Mouse (Mus musculus): ENCODE data around the gene Psors1c2. TPM values are rescaled to one million over a fixed set of nuclear protein-coding genes. Genes with fewer than 3 reads are reported as not detected.

Gene Psors1c2
- 0.28 and 0.44 TPM in 2 replicates for polyA plus RNA-seq (2015; fragmentation: Nextera tagmentation; extraction: Ambion mirVana)

DNA sequence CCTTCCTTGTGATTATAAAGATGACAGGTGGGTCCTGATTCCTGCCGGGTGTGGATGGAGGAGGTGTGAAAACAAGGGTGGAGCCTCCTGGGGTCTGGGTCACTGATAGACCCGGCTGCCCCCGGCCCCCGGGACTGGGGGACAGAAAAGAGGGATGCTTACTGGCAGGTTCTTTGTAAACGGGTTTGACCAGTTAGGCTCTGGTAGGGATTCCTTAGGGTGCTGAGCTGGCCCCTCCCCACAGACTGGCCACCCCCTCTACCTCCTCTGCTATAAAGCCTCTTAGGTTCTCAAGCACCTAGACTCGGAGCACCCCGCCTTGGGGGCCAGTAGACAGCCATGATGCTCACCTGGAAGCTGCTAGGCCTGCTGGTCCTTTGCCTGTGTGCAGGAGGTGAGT lies at the start of gene Psors1c2:
Gene Psors1c2, plus strand, starts transcription at position 301 of the 400 bp plus-strand sequence.

DNA sequence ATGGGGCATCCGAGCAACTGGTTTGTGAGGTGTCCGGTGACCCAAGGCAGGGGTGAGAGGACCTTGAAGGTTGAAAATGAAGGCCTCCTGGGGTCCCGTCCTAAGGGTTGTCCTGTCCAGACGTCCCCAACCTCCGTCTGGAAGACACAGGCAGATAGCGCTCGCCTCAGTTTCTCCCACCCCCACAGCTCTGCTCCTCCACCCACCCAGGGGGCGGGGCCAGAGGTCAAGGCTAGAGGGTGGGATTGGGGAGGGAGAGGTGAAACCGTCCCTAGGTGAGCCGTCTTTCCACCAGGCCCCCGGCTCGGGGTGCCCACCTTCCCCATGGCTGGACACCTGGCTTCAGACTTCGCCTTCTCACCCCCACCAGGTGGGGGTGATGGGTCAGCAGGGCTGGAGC lies 27.2 kb upstream of the Psors1c2 start, which contains the start of gene Pou5f1:
Gene Pou5f1, plus strand, starts transcription at position 243 of the 400 bp plus-strand sequence.

DNA sequence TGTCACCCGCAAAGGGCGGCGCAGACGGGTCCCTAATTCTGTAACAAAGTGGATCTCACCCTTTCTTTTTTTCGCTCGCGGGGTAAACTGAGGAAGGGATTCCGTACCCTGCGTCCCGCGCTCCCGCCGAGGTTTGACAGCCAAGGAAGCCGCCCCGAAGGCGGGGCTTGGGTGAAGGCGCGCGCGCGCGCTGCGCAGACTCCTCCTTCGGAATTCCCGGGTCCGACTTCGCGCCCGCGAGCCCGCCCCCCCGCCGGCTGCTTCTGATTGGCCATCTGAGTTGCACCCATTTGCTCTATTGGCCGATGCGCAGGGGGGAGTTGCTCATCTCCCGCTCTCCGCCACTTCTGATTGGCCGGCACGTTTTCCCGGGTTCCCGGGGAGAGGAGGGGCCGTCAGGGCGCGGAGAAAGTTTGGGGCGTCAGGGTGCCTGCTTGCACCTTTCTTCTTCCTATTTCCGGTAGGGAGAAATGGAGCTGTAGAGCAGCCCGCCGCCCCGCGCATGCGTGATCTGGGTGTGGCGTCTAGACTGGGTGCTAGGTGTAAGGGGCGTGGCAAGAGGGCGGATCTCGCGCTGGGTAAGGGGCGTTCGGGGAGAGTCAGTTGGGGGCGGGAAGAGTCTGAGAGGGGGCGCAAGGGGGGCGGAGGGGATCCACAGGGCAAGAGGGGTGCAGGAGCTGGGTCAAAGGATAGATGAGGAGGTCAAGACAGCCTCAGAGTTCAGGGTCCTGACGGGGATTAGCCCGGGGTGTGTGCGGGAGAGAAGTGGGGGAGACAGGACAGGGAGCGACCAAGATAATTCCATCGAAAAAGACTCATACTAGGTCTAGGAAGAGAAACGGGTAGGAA lies 16.1 kb upstream of the Psors1c2 start, which contains the start of the genes Tcf19 and Cchcr1:
Gene Tcf19, minus strand, starts transcription at position 173 of the 849 bp plus-strand sequence.
Gene Cchcr1, plus strand, starts transcription at position 449 of the 849 bp plus-strand sequence.

DNA sequence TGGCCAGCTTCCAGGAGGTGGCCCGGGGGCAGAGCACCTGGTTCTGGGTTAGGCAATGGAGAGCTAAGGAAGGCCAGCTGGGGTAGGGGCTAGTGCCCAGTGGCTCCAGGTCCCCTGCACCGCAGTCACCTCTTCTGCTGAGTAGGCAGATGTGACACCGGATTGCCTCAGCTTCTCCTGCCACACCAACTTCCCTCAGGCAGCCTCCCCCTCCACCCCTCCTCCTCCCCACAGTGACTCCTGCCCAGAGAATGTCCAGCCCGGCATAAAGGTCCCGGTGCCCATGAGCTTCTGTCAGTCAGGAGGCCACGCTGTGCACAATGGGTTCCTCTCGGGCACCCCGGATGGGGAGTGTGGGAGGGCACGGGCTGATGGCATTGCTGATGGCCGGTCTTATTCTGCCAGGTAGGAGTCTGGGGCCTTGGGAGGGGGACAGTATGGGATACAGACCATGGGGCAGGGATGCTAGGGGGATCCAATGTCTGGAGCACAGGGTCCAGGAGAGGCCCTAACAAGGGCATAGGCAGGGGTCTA lies 18.9 kb downstream of the Psors1c2 start, which contains the start of gene Cdsn:
Gene Cdsn, plus strand, starts transcription at position 248 of the 534 bp plus-strand sequence.

DNA sequence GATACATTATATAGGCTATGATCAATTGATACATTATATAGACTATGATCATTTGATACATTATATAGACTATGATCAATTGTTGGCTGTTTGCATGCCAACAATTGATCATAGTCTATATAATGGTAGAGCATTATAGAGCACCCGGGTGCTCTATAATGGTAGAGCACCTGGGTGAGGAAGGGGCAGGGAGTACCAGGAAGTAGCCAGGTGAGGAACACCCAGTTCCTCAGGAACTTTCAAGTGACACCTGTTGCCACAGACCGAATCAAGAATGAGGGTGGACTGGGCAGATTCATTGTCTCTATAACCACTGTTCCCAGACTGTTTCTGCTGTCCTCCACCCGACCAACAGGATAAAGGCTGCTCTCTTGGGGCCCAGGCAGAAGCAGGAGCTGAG lies 34.1 kb downstream of the Psors1c2 start, which contains the start of gene 2300002M23Rik:
Gene 2300002M23Rik, plus strand, starts transcription at position 301 of the 400 bp plus-strand sequence.

Other genes with a start within 250 kb of the Psors1c2 start
- gene H2-Q1, start 212.8 kb upstream of the Psors1c2 start, polyA plus RNA-seq (2015; fragmentation: Nextera tagmentation; extraction: Ambion mirVana), result 0.65 and 1.1 TPM in 2 replicates
- 9.1 and 10.5 TPM in 2 replicates for gene H2-Q2, start 191.0 kb upstream of the Psors1c2 start, polyA plus RNA-seq (2015; fragmentation: Nextera tagmentation; extraction: Ambion mirVana)
- gene H2-Q4, start 153.6 kb upstream of the Psors1c2 start, polyA plus RNA-seq (2015; fragmentation: Nextera tagmentation; extraction: Ambion mirVana), result 0.97 and 1.9 TPM in 2 replicates
- gene H2-Q6, start 108.4 kb upstream of the Psors1c2 start, polyA plus RNA-seq (2015; fragmentation: Nextera tagmentation; extraction: Ambion mirVana), result 0.92 and 1.9 TPM in 2 replicates
- 4.0 and 6.8 TPM in 2 replicates for gene H2-Q7, start 94.0 kb upstream of the Psors1c2 start, polyA plus RNA-seq (2015; fragmentation: Nextera tagmentation; extraction: Ambion mirVana)
- gene H2-Q10, start 63.1 kb upstream of the Psors1c2 start, polyA plus RNA-seq (2015; fragmentation: Nextera tagmentation; extraction: Ambion mirVana), result 0.56 and 0.66 TPM in 2 replicates
- gene Pou5f1, start 27.2 kb upstream of the Psors1c2 start, polyA plus RNA-seq (2015; fragmentation: Nextera tagmentation; extraction: Ambion mirVana), result not detected in 2 replicates
- 10.5 and 11.8 TPM in 2 replicates for gene Tcf19, start 16.4 kb upstream of the Psors1c2 start, polyA plus RNA-seq (2015; fragmentation: Nextera tagmentation; extraction: Ambion mirVana)
- 2.6 and 3.4 TPM in 2 replicates for gene Cchcr1, start 16.1 kb upstream of the Psors1c2 start, polyA plus RNA-seq (2015; fragmentation: Nextera tagmentation; extraction: Ambion mirVana)
- gene Cdsn, start 18.9 kb downstream of the Psors1c2 start, polyA plus RNA-seq (2015; fragmentation: Nextera tagmentation; extraction: Ambion mirVana), result 0.05 TPM in 1 of 2 replicates, not detected in the other
- gene 2300002M23Rik, start 34.2 kb downstream of the Psors1c2 start, polyA plus RNA-seq (2015; fragmentation: Nextera tagmentation; extraction: Ambion mirVana), result not detected in 2 replicates
- not detected in 2 replicates for gene Sfta2, start 68.3 kb downstream of the Psors1c2 start, polyA plus RNA-seq (2015; fragmentation: Nextera tagmentation; extraction: Ambion mirVana)
- not detected in 2 replicates for gene Gm9573, start 93.4 kb downstream of the Psors1c2 start, polyA plus RNA-seq (2015; fragmentation: Nextera tagmentation; extraction: Ambion mirVana)
- 0.08 TPM in 1 of 2 replicates, not detected in the other for gene Mucl3, start 110.5 kb downstream of the Psors1c2 start, polyA plus RNA-seq (2015; fragmentation: Nextera tagmentation; extraction: Ambion mirVana)
- gene Vars2, start 134.4 kb downstream of the Psors1c2 start, polyA plus RNA-seq (2015; fragmentation: Nextera tagmentation; extraction: Ambion mirVana), result 11.0 and 15.0 TPM in 2 replicates
- gene Gtf2h4, start 140.5 kb downstream of the Psors1c2 start, polyA plus RNA-seq (2015; fragmentation: Nextera tagmentation; extraction: Ambion mirVana), result 23.4 and 23.8 TPM in 2 replicates
- gene Ddr1, start 171.4 kb downstream of the Psors1c2 start, polyA plus RNA-seq (2015; fragmentation: Nextera tagmentation; extraction: Ambion mirVana), result 66.1 and 70.3 TPM in 2 replicates

Measured in neural tube, postnatal 0 days (tissue).